Mouse (Mus musculus): ENCODE data around the gene Gins3. TPM values are rescaled to one million over a fixed set of nuclear protein-coding genes. Genes with fewer than 3 reads are reported as not detected.

The Gins3 gene
- polyA plus RNA-seq, 1 experiment from 2014 or later: 3.6 TPM

- Histone ChIP-seq H3K36me3 (ENCODE audit: control insufficient read depth, insufficient read depth) (no peaks in the 10 kb centered on the region), H3K4me1 (replicated peaks; ENCODE audit: control insufficient read depth, insufficient read depth, low read length) (0 out of 2 replicates have a peak, but pooled peaks cover 3% of the 10 kb centered on the region), H3K4me3 (ENCODE audit: low read depth, low read length) (peak within 1 kb of the TSS; percentile 59), H3K27ac (ENCODE audit: low read depth, low read length) (no peak within 1 kb of the TSS), H3K27me3 (replicated peaks; ENCODE audit: control insufficient read depth, insufficient read depth, low read length) (peaks cover 54% of the 10 kb centered on the region), H3K9ac (ENCODE audit: low read depth, low read length) (peak within 1 kb of the TSS; percentile 40), H3K9me3 (ENCODE audit: control insufficient read depth) (no peaks in the 10 kb centered on the region), H3K4me2 (replicated peaks; ENCODE audit: low read depth) (peak within 1 kb of the TSS; percentile 91)
- ATAC-seq: no peak
- TF ChIP-seq CTCF (IDR thresholded peaks at IDR 0.05; ENCODE audit: low read depth): no peak
- WGBS: 40% methylated on average over 9 of the region's 9 CpGs
These were observed 43.4 kb downstream of the Gins3 start, which contains the start of gene Ndrg4 for GRCm38 (mm10) chr8:95676631-95677030. TSS of gene Ndrg4 (plus strand) at chr8:95676980.

GRCm38 (mm10) chr8:95677591-95678023 is 44.4 kb downstream of the Gins3 start:
- 0 out of 2 replicates have a peak, but pooled peaks cover 3% of the 10 kb centered on the region for H3K4me1 ChIP-seq (replicated peaks; ENCODE audit: control insufficient read depth, insufficient read depth, low read length)
- H3K9ac ChIP-seq (ENCODE audit: low read depth, low read length): peak overlapping the region; percentile 40
- H3K9me3 ChIP-seq (ENCODE audit: control insufficient read depth): no peaks in the 10 kb centered on the region
- H3K4me2 ChIP-seq (replicated peaks; ENCODE audit: low read depth): peak overlapping the region; percentile 91
- 1% methylated on average over 19 of the region's 48 CpGs for WGBS
- TF ChIP-seq CTCF (IDR thresholded peaks at IDR 0.05; ENCODE audit: low read depth): no peak
- H3K27ac ChIP-seq (ENCODE audit: low read depth, low read length): no peak overlapping the region
- peaks cover 54% of the 10 kb centered on the region for H3K27me3 ChIP-seq (replicated peaks; ENCODE audit: control insufficient read depth, insufficient read depth, low read length)
- peak overlapping the region; percentile 59 for H3K4me3 ChIP-seq (ENCODE audit: low read depth, low read length)
- peak; percentile 42 for ATAC-seq
- no peaks in the 10 kb centered on the region for H3K36me3 ChIP-seq (ENCODE audit: control insufficient read depth, insufficient read depth)

GRCm38 (mm10) chr8:95678024-95678611 is 44.9 kb downstream of the Gins3 start:
- peak overlapping the region; percentile 40 for H3K9ac ChIP-seq (ENCODE audit: low read depth, low read length)
- H3K4me2 ChIP-seq (replicated peaks; ENCODE audit: low read depth): peak overlapping the region; percentile 91
- no peak for TF ChIP-seq CTCF (IDR thresholded peaks at IDR 0.05; ENCODE audit: low read depth)
- H3K36me3 ChIP-seq (ENCODE audit: control insufficient read depth, insufficient read depth): no peaks in the 10 kb centered on the region
- H3K4me3 ChIP-seq (ENCODE audit: low read depth, low read length): peak overlapping the region; percentile 59
- no peaks in the 10 kb centered on the region for H3K9me3 ChIP-seq (ENCODE audit: control insufficient read depth)
- H3K27me3 ChIP-seq (replicated peaks; ENCODE audit: control insufficient read depth, insufficient read depth, low read length): peaks cover 54% of the 10 kb centered on the region
- no peak overlapping the region for H3K27ac ChIP-seq (ENCODE audit: low read depth, low read length)
- H3K4me1 ChIP-seq (replicated peaks; ENCODE audit: control insufficient read depth, insufficient read depth, low read length): 0 out of 2 replicates have a peak, but pooled peaks cover 3% of the 10 kb centered on the region
- WGBS: under 1% methylated on average over 45 of the region's 70 CpGs
- peak; percentile 32; the same call in 1 of the 2 replicates for ATAC-seq

DNA sequence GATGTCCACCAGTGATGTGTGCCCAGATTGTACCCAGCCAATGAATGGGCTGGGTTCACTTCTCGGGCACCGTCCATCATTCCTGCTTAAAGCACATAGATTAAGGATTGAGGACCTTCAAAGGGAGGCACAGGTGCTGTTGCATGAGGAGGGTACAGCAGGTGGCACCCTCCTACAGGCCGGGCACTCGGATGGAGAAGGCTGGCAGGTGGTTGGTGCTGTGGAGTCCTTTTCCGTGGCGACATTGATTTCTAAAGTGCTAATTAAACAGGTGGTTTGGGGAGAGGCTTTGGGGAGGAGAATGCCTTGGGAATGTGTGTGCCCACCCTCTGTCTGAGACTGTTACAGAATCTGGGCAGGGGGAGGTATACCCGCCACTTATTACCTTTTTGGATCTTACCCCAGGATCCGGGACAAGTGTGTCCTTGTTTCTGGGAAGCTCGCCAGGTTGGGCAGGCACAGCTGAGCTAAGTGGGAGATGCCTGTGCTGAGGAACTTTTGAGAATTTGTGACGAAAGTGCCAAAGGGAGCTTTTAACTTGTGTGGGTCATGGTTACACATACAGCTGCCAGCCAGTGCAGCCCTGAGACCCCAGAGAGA is 54.9 kb downstream of the Gins3 start:
- 70% methylated on average over 10 of the region's 10 CpGs for WGBS
- Histone ChIP-seq H3K9me3 (ENCODE audit: control insufficient read depth) (no peaks in the 10 kb centered on the region), H3K27ac (ENCODE audit: low read depth, low read length) (no peak overlapping the region), H3K4me1 (replicated peaks; ENCODE audit: control insufficient read depth, insufficient read depth, low read length) (no peaks in the 10 kb centered on the region), H3K4me2 (replicated peaks; ENCODE audit: low read depth) (no peak overlapping the region), H3K36me3 (ENCODE audit: control insufficient read depth, insufficient read depth) (no peaks in the 10 kb centered on the region), H3K27me3 (replicated peaks; ENCODE audit: control insufficient read depth, insufficient read depth, low read length) (no peaks in the 10 kb centered on the region), H3K9ac (ENCODE audit: low read depth, low read length) (no peak overlapping the region), H3K4me3 (ENCODE audit: low read depth, low read length) (no peak overlapping the region)
- no peak for TF ChIP-seq CTCF (IDR thresholded peaks at IDR 0.05; ENCODE audit: low read depth)
- no peak for ATAC-seq

DNA sequence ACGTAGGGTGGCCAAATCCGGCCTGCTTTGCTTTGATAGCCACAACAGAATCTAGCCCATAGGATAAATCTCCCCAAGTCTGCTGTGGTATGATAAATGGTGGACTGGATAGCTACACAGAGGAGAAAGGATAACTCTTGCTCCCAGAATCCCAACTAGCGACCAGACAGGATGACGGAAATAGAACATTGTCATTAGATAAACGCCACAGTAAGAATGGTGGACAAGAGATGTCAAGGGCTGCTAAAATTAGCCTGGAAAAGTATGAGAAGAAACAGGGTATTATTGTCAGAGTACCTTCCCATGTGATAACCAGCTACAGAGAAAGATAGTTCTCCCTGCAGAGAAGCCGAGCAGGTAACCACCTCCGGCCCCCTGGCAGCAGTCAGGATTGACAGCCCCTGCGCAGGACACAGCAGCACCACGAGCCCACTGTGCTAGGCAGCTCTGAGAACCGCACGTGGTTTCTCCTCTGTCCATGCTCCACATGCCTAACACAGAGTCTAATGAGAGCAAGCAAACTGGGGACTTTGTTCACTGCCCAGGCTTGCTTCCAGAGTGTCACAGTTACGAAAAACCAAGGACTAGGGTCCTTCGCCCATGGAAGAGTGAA is 57.8 kb downstream of the Gins3 start:
- H3K9me3 ChIP-seq (ENCODE audit: control insufficient read depth): no peaks in the 10 kb centered on the region
- no peak overlapping the region for H3K4me3 ChIP-seq (ENCODE audit: low read depth, low read length)
- H3K27ac ChIP-seq (ENCODE audit: low read depth, low read length): no peak overlapping the region
- no peaks in the 10 kb centered on the region for H3K36me3 ChIP-seq (ENCODE audit: control insufficient read depth, insufficient read depth)
- peaks cover 13% of the 10 kb centered on the region; the same call in 1 of the 2 replicates for H3K27me3 ChIP-seq (replicated peaks; ENCODE audit: control insufficient read depth, insufficient read depth, low read length)
- 72% methylated on average over 13 of the region's 13 CpGs for WGBS
- no peak overlapping the region for H3K9ac ChIP-seq (ENCODE audit: low read depth, low read length)
- no peak for TF ChIP-seq CTCF (IDR thresholded peaks at IDR 0.05; ENCODE audit: low read depth)
- no peak overlapping the region for H3K4me2 ChIP-seq (replicated peaks; ENCODE audit: low read depth)
- no peaks in the 10 kb centered on the region for H3K4me1 ChIP-seq (replicated peaks; ENCODE audit: control insufficient read depth, insufficient read depth, low read length)
- ATAC-seq: no peak

DNA sequence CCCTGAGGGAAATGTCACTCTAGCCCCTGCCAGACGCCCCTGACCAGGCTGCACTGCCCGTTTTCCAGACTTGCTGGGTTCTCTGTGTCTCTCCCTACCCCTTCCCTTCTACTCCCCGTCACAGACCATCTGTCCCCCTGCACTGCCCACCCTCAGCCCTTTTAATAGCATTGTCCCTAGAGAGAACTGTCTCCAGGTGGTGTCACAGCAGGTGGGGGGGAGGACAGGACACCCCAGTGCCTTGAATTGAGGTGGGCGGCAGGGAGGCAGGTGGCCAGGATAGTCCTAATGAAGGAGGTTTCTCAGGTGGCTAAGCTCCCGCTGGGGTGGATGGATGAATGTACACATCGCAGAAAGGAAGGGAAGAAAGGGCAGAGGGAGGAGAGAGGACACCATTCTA is 61.4 kb downstream of the Gins3 start:
- H3K9me3 ChIP-seq (ENCODE audit: control insufficient read depth): no peaks in the 10 kb centered on the region
- no peak overlapping the region for H3K27ac ChIP-seq (ENCODE audit: low read depth, low read length)
- ATAC-seq: no peak
- no peak overlapping the region for H3K9ac ChIP-seq (ENCODE audit: low read depth, low read length)
- peaks cover 22% of the 10 kb centered on the region; the same call in 1 of the 2 replicates for H3K27me3 ChIP-seq (replicated peaks; ENCODE audit: control insufficient read depth, insufficient read depth, low read length)
- 20% methylated on average over 6 of the region's 6 CpGs for WGBS
- H3K4me2 ChIP-seq (replicated peaks; ENCODE audit: low read depth): no peak overlapping the region
- H3K4me3 ChIP-seq (ENCODE audit: low read depth, low read length): no peak overlapping the region
- H3K4me1 ChIP-seq (replicated peaks; ENCODE audit: control insufficient read depth, insufficient read depth, low read length): no peaks in the 10 kb centered on the region
- no peak for TF ChIP-seq CTCF (IDR thresholded peaks at IDR 0.05; ENCODE audit: low read depth)
- no peaks in the 10 kb centered on the region for H3K36me3 ChIP-seq (ENCODE audit: control insufficient read depth, insufficient read depth)

Other genes starting within 250 kb of the Gins3 start
- gene Cfap20, start 198.6 kb upstream of the Gins3 start, polyA plus RNA-seq (2015; fragmentation: Nextera tagmentation; extraction: Ambion mirVana): 61.5 and 62.2 TPM in 2 replicates
- gene Csnk2a2, start 143.4 kb upstream of the Gins3 start, polyA plus RNA-seq (2015; fragmentation: Nextera tagmentation; extraction: Ambion mirVana): 6.7 and 7.2 TPM in 2 replicates
- gene Ccdc113, start 99.4 kb upstream of the Gins3 start, polyA plus RNA-seq (2015; fragmentation: Nextera tagmentation; extraction: Ambion mirVana): 0.14 and 0.20 TPM in 2 replicates
- gene Prss54, start 57.1 kb upstream of the Gins3 start, polyA plus RNA-seq (2015; fragmentation: Nextera tagmentation; extraction: Ambion mirVana): not detected in 2 replicates
- 11.5 and 13.1 TPM in 2 replicates for gene Ndrg4, start 43.5 kb downstream of the Gins3 start, polyA plus RNA-seq (2015; fragmentation: Nextera tagmentation; extraction: Ambion mirVana)
- 8.2 and 9.3 TPM in 2 replicates for gene Setd6, start 82.4 kb downstream of the Gins3 start, polyA plus RNA-seq (2015; fragmentation: Nextera tagmentation; extraction: Ambion mirVana)
- 18.2 and 19.0 TPM in 2 replicates for gene Cnot1, start 174.0 kb downstream of the Gins3 start, polyA plus RNA-seq (2015; fragmentation: Nextera tagmentation; extraction: Ambion mirVana)
- 323 and 335 TPM in 2 replicates for gene Sap18b, start 191.9 kb downstream of the Gins3 start, polyA plus RNA-seq (2015; fragmentation: Nextera tagmentation; extraction: Ambion mirVana)
- 39.9 and 41.7 TPM in 2 replicates for gene Slc38a7, start 220.1 kb downstream of the Gins3 start, polyA plus RNA-seq (2015; fragmentation: Nextera tagmentation; extraction: Ambion mirVana)